Mouse (Mus musculus): ENCODE measurements around the gene Tmem252. TPM values are rescaled to one million over a fixed set of nuclear protein-coding genes. Genes with fewer than 3 reads are reported as not detected.

Tmem252 gene
- polyA plus RNA-seq, 1 experiment from 2014 or later, result 5.8 TPM

DNA sequence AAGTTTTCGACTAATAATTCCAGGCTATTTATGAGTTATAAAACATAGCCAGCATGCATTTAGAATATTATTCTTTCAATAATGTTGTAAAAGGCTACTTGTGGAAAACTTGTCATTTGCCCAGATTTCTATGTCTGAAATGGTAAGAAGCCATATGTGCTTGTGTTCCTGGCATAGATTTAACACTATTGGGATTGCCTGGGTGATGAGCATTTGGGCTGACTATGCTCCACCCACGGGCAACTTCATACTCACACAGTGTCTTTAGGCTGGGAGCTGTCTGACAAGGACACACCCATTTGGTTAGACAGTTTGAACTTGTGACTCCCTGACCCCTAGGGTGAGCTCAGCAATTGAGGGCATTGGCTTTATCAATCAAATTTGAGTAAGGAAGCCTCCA lies 30.5 kb downstream of the Tmem252 start:
- Histone ChIP-seq H3K4me1 (peaks cover 34% of the 10 kb centered on the region), H3K4me3 (replicated peaks) (no peak overlapping the region), H3K36me3 (no peaks in the 10 kb centered on the region), H3K27me3 (no peaks in the 10 kb centered on the region), H3K27ac (no peak overlapping the region), H3K9me3 (replicated peaks) (no peaks in the 10 kb centered on the region), H3K4me2 (no peak overlapping the region), H3K9ac (no peak overlapping the region)
- no peak for ATAC-seq (replicated peaks; ENCODE audit: low FRiP score)
- WGBS, result 70% methylated on average over 2 of the region's 2 CpGs

DNA sequence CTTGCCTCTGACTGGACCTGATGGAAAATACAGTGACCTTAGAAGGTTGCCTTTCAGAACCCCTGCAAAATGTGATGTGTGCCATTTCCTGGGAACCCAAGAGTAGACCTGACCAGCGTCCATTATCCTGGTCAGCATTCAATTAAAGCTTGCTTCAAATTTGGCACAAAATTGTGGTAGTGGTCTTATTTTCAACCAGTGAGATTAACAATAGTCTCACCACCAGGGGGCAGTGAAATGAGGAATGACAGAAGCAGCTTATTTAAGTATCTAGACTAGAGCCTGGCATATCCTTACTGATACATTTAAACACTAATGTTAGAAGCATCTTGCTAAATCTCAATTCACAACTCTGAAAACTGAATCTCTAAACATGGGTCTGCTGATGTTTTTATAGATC lies 31.6 kb downstream of the Tmem252 start:
- Histone ChIP-seq H3K27me3 (no peaks in the 10 kb centered on the region), H3K36me3 (no peaks in the 10 kb centered on the region), H3K9ac (no peak overlapping the region), H3K4me2 (no peak overlapping the region), H3K4me1 (peaks cover 32% of the 10 kb centered on the region), H3K27ac (no peak overlapping the region), H3K4me3 (replicated peaks) (no peak overlapping the region), H3K9me3 (replicated peaks) (no peaks in the 10 kb centered on the region)
- 77% methylated on average over 1 of the region's 1 CpGs for WGBS
- ATAC-seq (replicated peaks; ENCODE audit: low FRiP score), result no peak

DNA sequence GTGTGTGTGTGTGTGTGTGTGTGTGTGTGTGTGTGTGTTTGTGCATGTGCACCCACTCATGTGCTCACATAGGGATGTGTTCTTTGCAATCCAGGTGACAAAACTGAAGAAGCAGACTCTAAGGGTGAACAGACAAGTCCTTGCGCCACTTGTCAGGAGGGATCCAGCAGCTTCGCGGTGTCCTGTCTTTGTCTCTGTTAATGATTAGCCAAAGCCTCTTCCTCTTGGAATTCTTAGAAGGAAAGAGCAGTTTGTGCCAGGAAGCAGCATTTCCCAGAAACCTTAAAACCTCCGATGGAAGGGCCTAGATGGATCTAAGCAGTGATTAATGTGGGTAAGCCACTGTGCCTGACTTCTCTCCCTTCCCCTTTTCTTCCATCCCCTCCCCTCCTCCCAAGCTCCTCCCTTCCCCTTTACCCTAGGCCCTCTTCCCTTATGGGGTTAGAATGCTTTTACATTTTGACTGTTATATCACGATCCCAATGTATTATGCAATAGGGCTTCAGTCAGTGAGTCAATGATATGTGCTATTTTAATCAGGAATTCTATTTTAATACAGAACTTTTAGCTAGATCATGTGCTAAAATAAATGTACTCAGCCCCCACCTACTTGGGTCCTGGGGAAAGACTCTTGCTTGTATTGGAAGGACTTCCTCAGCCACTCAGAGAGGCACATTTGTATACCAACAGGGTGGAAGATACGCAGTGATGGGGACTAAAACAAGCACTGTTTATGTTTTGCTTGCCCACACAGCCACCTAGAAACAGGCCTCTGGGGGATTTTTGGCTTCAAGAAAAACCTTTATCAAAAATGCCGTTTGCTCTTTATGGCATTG lies 33.5 kb downstream of the Tmem252 start:
- H3K4me1 ChIP-seq, result peaks cover 21% of the 10 kb centered on the region
- 63% methylated on average over 7 of the region's 7 CpGs for WGBS

DNA sequence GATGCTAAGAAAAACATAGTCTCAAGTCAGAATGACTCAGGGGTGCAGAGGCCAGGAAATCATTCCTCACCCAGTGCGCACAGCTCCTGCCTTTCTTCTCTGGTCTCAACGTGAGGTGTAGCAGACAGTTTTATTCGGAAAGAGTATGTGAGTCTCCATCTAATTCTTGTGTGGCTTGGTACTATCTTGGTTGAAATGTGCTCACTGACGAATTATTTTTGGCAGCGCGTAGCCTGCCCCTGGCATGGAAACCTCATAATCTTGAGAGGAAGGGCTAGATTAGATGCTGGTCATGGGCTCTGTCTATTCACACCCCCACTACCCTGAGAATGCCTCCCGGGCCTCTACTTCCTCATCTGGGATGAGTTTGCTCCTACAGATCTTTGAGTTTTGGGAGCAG lies 34.2 kb downstream of the Tmem252 start:
- Histone ChIP-seq H3K9ac (no peak overlapping the region), H3K4me2 (no peak overlapping the region), H3K4me1 (peaks cover 15% of the 10 kb centered on the region), H3K4me3 (replicated peaks) (no peak overlapping the region), H3K27me3 (no peaks in the 10 kb centered on the region), H3K36me3 (no peaks in the 10 kb centered on the region), H3K9me3 (replicated peaks) (no peaks in the 10 kb centered on the region), H3K27ac (no peak overlapping the region)
- WGBS, result 69% methylated on average over 7 of the region's 7 CpGs
- no peak for ATAC-seq (replicated peaks; ENCODE audit: low FRiP score)

More for the DNA sequence above, 33.5 kb downstream of the Tmem252 start:
- Histone ChIP-seq H3K4me2 (no peak overlapping the region), H3K4me3 (replicated peaks) (no peak overlapping the region), H3K9me3 (replicated peaks) (no peaks in the 10 kb centered on the region), H3K36me3 (no peaks in the 10 kb centered on the region), H3K9ac (no peak overlapping the region), H3K27ac (no peak overlapping the region), H3K27me3 (no peaks in the 10 kb centered on the region)
- ATAC-seq (replicated peaks; ENCODE audit: low FRiP score), result 0 out of 2 replicates have a peak, but pooled peaks have one; percentile 6

DNA sequence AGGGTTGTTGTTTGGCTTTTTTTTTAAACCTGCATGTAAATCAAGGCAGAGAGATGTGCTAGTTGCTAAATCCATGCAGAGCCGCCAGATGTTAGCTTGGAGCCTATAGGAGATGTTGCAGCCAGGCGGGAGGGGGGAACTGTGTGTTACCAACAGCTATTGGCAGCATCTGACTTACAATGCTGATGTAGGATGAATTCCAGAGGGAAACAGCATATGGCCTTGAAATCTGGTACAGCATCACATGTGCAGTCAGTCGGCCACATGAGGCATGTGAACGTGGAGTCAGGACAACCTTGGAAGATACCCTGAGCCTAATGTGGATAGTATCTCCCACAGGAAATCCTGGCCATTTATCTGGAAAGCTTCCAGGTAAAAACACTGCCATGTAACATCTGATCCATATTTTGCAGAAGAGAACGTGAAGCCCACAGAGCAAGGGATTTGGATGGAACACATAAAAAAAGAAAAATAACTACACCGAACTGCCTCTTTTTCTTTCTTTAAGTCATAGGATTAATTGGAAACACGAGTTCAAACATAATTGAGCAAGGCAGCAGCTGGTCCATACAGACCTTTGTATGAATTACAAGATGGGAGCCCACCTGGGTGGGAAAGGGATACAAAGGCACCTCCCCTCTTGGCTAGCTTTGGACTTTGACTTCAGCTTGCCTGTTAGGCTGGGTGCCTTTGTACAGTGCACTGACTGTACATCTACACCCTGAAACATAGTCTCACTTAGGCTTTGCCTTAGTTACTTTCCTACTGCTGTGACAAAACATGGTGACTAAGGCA lies 42.7 kb downstream of the Tmem252 start:
- Histone ChIP-seq H3K27ac (no peak overlapping the region), H3K9ac (no peak overlapping the region), H3K4me1 (no peaks in the 10 kb centered on the region), H3K4me2 (no peak overlapping the region), H3K4me3 (replicated peaks) (no peak overlapping the region), H3K27me3 (no peaks in the 10 kb centered on the region), H3K9me3 (replicated peaks) (no peaks in the 10 kb centered on the region), H3K36me3 (no peaks in the 10 kb centered on the region)
- ATAC-seq (replicated peaks; ENCODE audit: low FRiP score), result no peak
- WGBS, result 72% methylated on average over 7 of the region's 7 CpGs

DNA sequence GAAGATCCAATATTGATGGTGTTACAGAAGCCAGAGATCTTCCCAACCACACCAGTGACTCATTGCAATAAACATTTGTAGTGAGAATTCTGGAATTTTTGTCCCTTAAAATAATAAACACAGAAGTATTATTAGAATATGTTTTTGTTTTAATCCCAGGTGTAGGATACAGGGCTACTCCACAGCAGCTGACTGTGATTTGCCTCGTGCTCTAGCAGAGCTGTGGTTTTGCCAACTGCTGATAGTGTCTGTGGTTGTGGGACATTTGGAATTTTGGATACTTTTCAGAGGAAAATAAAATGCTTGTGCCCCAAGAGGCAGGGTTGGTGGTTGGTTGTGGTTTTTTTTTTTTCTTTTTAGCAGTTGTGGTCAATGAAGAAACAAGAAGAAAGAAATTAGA lies 44.2 kb downstream of the Tmem252 start:
- Histone ChIP-seq H3K27ac (no peak overlapping the region), H3K4me1 (no peaks in the 10 kb centered on the region), H3K4me3 (replicated peaks) (no peak overlapping the region), H3K36me3 (no peaks in the 10 kb centered on the region), H3K4me2 (no peak overlapping the region), H3K27me3 (no peaks in the 10 kb centered on the region), H3K9me3 (replicated peaks) (no peaks in the 10 kb centered on the region), H3K9ac (no peak overlapping the region)
- WGBS, result 88% methylated on average over 1 of the region's 1 CpGs
- ATAC-seq (replicated peaks; ENCODE audit: low FRiP score), result no peak

DNA sequence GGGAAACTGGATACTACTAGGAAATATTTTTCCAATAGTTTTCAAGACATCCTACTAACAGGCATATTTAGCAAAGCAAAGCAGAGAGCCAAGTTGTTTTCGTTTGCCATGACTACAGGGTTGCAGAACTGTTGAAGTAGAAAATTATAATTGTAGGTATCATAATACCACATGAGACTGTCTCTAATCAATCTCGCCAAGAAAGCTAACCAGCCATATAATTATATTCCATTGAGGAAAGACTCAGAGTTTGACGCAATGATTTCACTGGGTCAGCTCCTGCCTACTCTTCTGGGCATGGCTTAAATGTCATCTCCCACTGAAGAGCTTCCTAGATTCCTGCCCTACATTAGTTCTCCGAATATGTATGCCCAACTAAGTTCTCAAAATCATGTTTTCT lies 45.7 kb downstream of the Tmem252 start:
- WGBS, result 85% methylated on average over 4 of the region's 4 CpGs
- Histone ChIP-seq H3K4me1 (0 out of 2 replicates have a peak, but pooled peaks cover 3% of the 10 kb centered on the region), H3K9me3 (replicated peaks) (no peaks in the 10 kb centered on the region), H3K9ac (no peak overlapping the region), H3K36me3 (no peaks in the 10 kb centered on the region), H3K4me2 (no peak overlapping the region), H3K27me3 (no peaks in the 10 kb centered on the region), H3K4me3 (replicated peaks) (no peak overlapping the region), H3K27ac (no peak overlapping the region)
- ATAC-seq (replicated peaks; ENCODE audit: low FRiP score), result no peak

DNA sequence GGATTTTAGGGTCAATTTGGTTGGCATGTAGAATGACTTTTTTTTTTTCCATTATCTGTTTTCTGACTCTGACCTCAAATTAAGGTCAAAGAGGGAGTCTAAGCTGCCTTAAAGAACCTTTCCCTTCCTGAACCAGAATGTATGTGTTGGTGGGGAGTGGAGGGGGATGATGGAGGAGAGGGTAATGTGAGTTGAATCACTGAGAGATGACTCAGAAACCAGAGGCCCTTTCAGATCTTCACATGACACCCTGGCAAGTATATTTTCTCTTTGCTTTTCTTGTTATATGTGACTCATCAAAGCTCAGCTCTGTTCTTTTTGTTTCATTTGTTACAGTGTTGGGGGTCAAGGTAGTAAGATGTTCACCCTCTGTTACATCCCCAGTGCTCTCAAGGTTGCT lies 46.6 kb downstream of the Tmem252 start:
- Histone ChIP-seq H3K9ac (no peak overlapping the region), H3K36me3 (no peaks in the 10 kb centered on the region), H3K27me3 (no peaks in the 10 kb centered on the region), H3K27ac (no peak overlapping the region), H3K4me3 (replicated peaks) (no peak overlapping the region), H3K4me2 (no peak overlapping the region), H3K4me1 (0 out of 2 replicates have a peak, but pooled peaks cover 3% of the 10 kb centered on the region), H3K9me3 (replicated peaks) (no peaks in the 10 kb centered on the region)
- ATAC-seq (replicated peaks; ENCODE audit: low FRiP score), result no peak

DNA sequence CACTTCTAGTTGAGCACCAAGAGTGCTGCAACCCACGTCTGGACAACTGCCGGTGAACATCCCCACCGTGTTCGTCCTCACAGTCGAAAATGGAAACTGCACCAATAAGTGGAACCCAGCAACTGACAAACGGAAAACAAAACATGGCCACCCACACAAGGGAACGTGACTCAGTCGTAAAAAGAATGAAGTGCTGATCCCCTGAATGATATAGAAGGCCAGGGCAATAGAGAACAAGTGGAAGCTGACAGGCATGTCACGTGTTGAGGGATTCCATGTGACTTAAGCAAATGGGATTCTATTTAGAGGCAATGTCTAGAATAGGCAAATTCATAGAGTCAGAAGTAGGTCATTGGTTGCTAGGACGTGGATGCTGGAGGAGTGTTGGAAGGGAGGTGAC lies 50.6 kb downstream of the Tmem252 start:
- no peak for ATAC-seq (replicated peaks; ENCODE audit: low FRiP score)
- no peak overlapping the region for H3K9ac ChIP-seq
- H3K9me3 ChIP-seq (replicated peaks), result no peaks in the 10 kb centered on the region
- no peak overlapping the region for H3K4me3 ChIP-seq (replicated peaks)
- H3K36me3 ChIP-seq, result no peaks in the 10 kb centered on the region
- H3K27ac ChIP-seq, result no peak overlapping the region
- 0 out of 2 replicates have a peak, but pooled peaks cover 3% of the 10 kb centered on the region for H3K4me1 ChIP-seq
- H3K4me2 ChIP-seq, result no peak overlapping the region
- WGBS, result 57% methylated on average over 10 of the region's 10 CpGs
- no peaks in the 10 kb centered on the region for H3K27me3 ChIP-seq

DNA sequence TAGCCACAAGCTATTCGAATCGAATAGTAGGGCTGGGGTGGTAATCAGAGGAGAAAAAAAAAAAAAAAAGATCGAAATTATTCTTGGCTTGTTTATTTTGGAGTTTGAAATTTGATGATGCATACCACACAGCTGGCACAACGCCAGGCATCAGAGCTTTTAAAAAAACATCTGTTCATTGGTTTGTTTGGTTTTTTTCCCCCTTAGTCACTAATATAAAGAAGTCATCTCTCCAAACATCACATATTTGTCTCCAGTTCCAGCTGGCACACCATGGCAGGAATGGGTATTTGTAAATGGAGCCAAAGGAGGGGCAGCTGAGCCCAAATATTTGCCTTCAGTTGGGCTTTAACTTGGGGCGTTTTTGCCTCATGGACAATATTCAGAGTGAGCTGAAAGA lies 56.9 kb downstream of the Tmem252 start:
- ATAC-seq (replicated peaks; ENCODE audit: low FRiP score), result no peak
- no peak overlapping the region for H3K27ac ChIP-seq
- WGBS, result 41% methylated on average over 5 of the region's 5 CpGs
- H3K36me3 ChIP-seq, result no peaks in the 10 kb centered on the region
- no peaks in the 10 kb centered on the region for H3K27me3 ChIP-seq
- H3K4me1 ChIP-seq, result peaks cover 8% of the 10 kb centered on the region
- H3K4me2 ChIP-seq, result no peak overlapping the region
- H3K9me3 ChIP-seq (replicated peaks), result no peaks in the 10 kb centered on the region
- no peak overlapping the region for H3K4me3 ChIP-seq (replicated peaks)
- no peak overlapping the region for H3K9ac ChIP-seq

All from kidney, embryonic 15.5 days (tissue).